Mouse (Mus musculus): ENCODE results near the gene Neu3. TPM values are rescaled to one million over a fixed set of nuclear protein-coding genes. Genes with fewer than 3 reads are reported as not detected.
"Not testable (repeated sequence)": the region's sequence is repeated elsewhere in the genome, so short reads cannot be mapped to it uniquely, and the experiment has no call there.

Gene Neu3
- polyA plus RNA-seq, 1 experiment = 2.2 TPM

DNA sequence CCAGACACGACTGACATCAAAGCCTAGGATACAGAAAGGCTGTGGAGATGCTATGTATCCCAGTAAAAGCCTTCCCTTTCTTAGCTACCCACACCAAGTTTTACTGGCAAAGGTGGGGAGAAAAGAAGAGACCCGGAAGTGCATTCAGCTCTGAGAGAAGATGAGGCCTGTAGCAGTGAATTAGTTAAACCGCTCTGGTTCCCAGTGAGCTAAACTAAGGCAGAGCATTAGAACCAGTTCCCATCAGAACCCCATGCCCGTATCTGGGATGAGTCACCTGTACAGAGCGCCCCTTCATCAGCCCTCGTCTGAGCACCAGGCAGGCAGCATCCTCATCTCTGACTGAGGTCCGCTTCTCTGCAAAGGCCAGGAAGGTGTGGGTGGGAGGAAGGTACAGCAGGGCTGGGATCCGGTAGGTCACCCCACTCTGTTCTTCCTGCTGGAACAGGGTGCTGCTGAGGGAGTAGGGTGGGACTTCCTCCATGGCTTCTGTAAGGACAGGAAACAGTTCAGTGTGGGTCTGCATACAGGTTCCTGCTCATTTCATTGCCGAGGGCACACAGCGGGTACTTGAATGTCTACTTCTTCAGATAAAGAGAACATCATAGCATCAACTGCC, 5.1 kb downstream of the Neu3 start:
- no peak for TF ChIP-seq POLR2A (IDR thresholded peaks at IDR 0.05; ENCODE audit: low read depth, low read length)
- TF ChIP-seq CTCF (conservative IDR thresholded peaks at IDR 0.05; ENCODE audit: insufficient read depth, insufficient read length, low read depth, low read length) = no peak
- H3K4me3 ChIP-seq (ENCODE audit: insufficient read depth, low read depth, low read length) = no peak overlapping the region
- H3K27me3 ChIP-seq (replicated peaks; ENCODE audit: control insufficient read depth, insufficient read depth, low read length) = no peaks in the 10 kb centered on the region
- H3K27ac ChIP-seq (ENCODE audit: insufficient read depth, low read depth, low read length) = no peak overlapping the region
- WGBS = 81% methylated on average over 10 of the region's 10 CpGs
- no peaks in the 10 kb centered on the region for H3K4me1 ChIP-seq (ENCODE audit: control insufficient read depth, insufficient read depth, low read length)
- DNase-seq = no peak
- no peaks in the 10 kb centered on the region for H3K36me3 ChIP-seq (ENCODE audit: control insufficient read depth, insufficient read depth, low read length)

- Histone ChIP-seq H3K27me3 (replicated peaks; ENCODE audit: control insufficient read depth, insufficient read depth, low read length) (no peaks in the 10 kb centered on the region), H3K4me1 (ENCODE audit: control insufficient read depth, insufficient read depth, low read length) (no peaks in the 10 kb centered on the region), H3K4me3 (ENCODE audit: insufficient read depth, low read depth, low read length) (no peak overlapping the region), H3K27ac (ENCODE audit: insufficient read depth, low read depth, low read length) (no peak overlapping the region), H3K36me3 (ENCODE audit: control insufficient read depth, insufficient read depth, low read length) (no peaks in the 10 kb centered on the region)
- 70% methylated on average over 5 of the region's 5 CpGs for WGBS
- DNase-seq = no peak
- no peak for TF ChIP-seq CTCF (conservative IDR thresholded peaks at IDR 0.05; ENCODE audit: insufficient read depth, insufficient read length, low read depth, low read length)
- no peak for TF ChIP-seq POLR2A (IDR thresholded peaks at IDR 0.05; ENCODE audit: low read depth, low read length)
Observed at GRCm38 (mm10) chr7:99822426-99822825, 5.8 kb downstream of the Neu3 start.

DNA sequence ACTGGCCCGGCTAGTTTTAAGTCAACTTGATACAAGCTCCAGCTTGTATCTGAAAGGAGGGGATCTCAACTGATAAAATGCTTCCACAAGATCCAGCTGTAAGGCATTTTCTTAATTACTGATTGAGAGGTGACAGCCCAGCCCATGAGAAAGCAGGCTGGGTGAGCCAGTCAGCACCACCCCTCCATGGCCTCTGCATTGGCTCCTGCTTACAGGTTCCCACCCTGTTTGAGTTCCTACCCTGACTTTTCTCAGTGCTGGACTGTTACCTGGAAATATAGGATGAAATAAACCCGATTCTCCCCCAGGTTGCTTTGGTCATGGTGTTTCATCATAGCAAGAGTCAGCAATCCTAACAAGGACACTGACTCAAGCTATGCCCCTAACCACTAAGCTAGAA, 6.3 kb downstream of the Neu3 start:
- Histone ChIP-seq H3K27me3 (replicated peaks; ENCODE audit: control insufficient read depth, insufficient read depth, low read length) (no peaks in the 10 kb centered on the region), H3K4me3 (ENCODE audit: insufficient read depth, low read depth, low read length) (no peak overlapping the region), H3K36me3 (ENCODE audit: control insufficient read depth, insufficient read depth, low read length) (no peaks in the 10 kb centered on the region), H3K4me1 (ENCODE audit: control insufficient read depth, insufficient read depth, low read length) (no peaks in the 10 kb centered on the region), H3K27ac (ENCODE audit: insufficient read depth, low read depth, low read length) (no peak overlapping the region)
- WGBS = 90% methylated on average over 2 of the region's 2 CpGs
- TF ChIP-seq CTCF (conservative IDR thresholded peaks at IDR 0.05; ENCODE audit: insufficient read depth, insufficient read length, low read depth, low read length) = no peak
- TF ChIP-seq POLR2A (IDR thresholded peaks at IDR 0.05; ENCODE audit: low read depth, low read length) = no peak
- DNase-seq = no peak

DNA sequence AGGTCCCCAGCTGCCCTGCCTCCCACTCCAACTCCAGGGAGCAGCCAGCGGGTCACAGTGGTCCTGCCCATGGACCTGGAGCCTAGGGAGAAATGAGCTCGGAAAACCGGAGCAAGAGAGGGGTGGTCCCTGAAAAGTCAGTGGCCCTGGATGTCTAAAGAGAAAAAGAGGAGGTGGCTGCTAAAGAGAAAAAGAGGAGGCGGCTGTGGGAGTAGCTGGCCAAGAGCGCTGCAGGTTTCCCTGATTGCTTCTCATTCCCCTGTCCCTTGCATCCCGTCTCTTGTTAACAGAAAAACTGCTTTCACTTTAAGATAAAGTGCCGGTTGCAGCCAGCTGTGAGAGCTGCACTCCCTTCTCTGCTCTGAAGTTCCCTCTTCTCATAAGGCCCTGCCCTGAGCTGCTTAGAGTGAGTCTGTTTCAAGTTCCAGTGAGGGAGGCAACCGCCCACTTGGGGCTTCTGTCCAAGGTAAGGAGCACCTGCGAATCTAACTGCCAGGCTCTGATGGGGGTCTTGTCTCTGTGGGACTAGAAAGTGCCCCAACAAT, 10.0 kb downstream of the Neu3 start:
- DNase-seq; H3K4me3 ChIP-seq (ENCODE audit: insufficient read depth, low read depth, low read length); H3K27ac ChIP-seq (ENCODE audit: insufficient read depth, low read depth, low read length); H3K27me3 ChIP-seq (replicated peaks; ENCODE audit: control insufficient read depth, insufficient read depth, low read length); H3K36me3 ChIP-seq (ENCODE audit: control insufficient read depth, insufficient read depth, low read length); H3K4me1 ChIP-seq (ENCODE audit: control insufficient read depth, insufficient read depth, low read length): not testable (repeated sequence)
- WGBS = 44% methylated on average over 9 of the region's 9 CpGs

DNA sequence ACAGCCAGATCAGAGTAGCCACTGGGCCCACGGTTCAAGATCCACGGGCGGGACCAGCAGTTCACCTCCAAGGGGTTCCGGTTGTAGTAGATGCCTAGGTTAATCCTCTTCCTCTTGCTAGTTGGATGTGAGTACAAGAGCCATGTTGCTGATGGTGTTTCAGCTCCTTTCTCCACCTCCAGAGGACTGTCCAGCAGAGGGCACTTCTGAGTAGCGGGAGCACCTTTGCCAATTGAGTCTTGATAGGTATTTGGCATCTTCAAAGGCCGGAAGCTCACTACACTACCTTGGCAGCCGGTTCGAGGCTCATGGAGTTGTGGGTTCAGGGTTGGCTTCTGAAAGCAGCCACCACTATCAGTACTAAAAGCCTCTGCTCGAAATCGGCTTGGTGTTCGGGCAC, 14.8 kb downstream of the Neu3 start:
- 92% methylated on average over 11 of the region's 11 CpGs for WGBS
- H3K27ac ChIP-seq (ENCODE audit: insufficient read depth, low read depth, low read length) = no peak overlapping the region
- TF ChIP-seq POLR2A (IDR thresholded peaks at IDR 0.05; ENCODE audit: low read depth, low read length) (no peak), CTCF (conservative IDR thresholded peaks at IDR 0.05; ENCODE audit: insufficient read depth, insufficient read length, low read depth, low read length) (peak; percentile 78)
- H3K4me1 ChIP-seq (ENCODE audit: control insufficient read depth, insufficient read depth, low read length) = no peaks in the 10 kb centered on the region
- H3K4me3 ChIP-seq (ENCODE audit: insufficient read depth, low read depth, low read length) = no peak overlapping the region
- no peaks in the 10 kb centered on the region for H3K36me3 ChIP-seq (ENCODE audit: control insufficient read depth, insufficient read depth, low read length)
- peak; percentile 48 for DNase-seq
- no peaks in the 10 kb centered on the region for H3K27me3 ChIP-seq (replicated peaks; ENCODE audit: control insufficient read depth, insufficient read depth, low read length)

DNA sequence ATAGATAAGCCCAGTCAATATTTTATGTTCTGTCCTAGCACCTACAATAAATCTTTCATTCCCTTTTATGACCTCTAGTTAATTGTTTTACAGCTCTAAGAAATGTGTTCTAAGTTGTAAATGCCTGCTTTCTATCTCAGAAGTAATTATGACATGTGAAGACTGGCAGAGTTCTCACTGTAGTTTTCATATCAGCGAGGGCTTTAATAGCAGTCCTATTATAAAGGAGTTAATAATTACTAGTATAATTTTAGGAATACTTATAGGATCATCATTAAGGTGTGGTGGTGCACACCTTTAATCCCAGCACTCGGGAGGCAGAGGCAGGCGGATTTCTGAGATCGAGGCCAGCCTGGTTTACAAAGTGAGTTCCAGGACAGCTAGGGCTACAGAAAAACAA, 16.6 kb downstream of the Neu3 start:
- H3K4me1 ChIP-seq (ENCODE audit: control insufficient read depth, insufficient read depth, low read length) = no peaks in the 10 kb centered on the region
- no peak for TF ChIP-seq POLR2A (IDR thresholded peaks at IDR 0.05; ENCODE audit: low read depth, low read length)
- TF ChIP-seq CTCF (conservative IDR thresholded peaks at IDR 0.05; ENCODE audit: insufficient read depth, insufficient read length, low read depth, low read length) = no peak
- no peak overlapping the region for H3K27ac ChIP-seq (ENCODE audit: insufficient read depth, low read depth, low read length)
- no peak overlapping the region for H3K4me3 ChIP-seq (ENCODE audit: insufficient read depth, low read depth, low read length)
- WGBS = 89% methylated on average over 4 of the region's 4 CpGs
- no peak for DNase-seq
- no peaks in the 10 kb centered on the region for H3K36me3 ChIP-seq (ENCODE audit: control insufficient read depth, insufficient read depth, low read length)
- H3K27me3 ChIP-seq (replicated peaks; ENCODE audit: control insufficient read depth, insufficient read depth, low read length) = no peaks in the 10 kb centered on the region

DNA sequence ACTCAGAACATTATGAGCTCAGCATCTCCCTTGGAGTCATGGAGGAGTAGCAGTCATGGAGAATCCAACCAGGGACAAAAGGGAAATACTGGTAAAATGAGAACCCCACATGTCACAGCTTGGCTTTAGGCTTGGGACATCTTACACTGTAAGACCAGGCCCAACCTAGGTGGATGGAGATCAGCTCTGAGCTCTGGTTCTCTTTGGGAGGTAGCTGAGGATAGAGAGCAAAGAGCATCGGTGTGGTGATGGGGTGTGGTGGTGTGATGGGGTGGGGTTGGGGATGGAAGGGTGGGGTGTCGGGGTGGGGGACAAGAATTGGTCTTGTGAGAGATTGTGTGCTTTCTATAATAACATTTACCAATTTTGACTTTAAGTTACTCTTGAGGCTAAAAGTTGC, 17.4 kb downstream of the Neu3 start:
- Histone ChIP-seq H3K27ac (ENCODE audit: insufficient read depth, low read depth, low read length) (no peak overlapping the region), H3K4me1 (ENCODE audit: control insufficient read depth, insufficient read depth, low read length) (no peaks in the 10 kb centered on the region), H3K36me3 (ENCODE audit: control insufficient read depth, insufficient read depth, low read length) (no peaks in the 10 kb centered on the region), H3K4me3 (ENCODE audit: insufficient read depth, low read depth, low read length) (no peak overlapping the region), H3K27me3 (replicated peaks; ENCODE audit: control insufficient read depth, insufficient read depth, low read length) (no peaks in the 10 kb centered on the region)
- TF ChIP-seq CTCF (conservative IDR thresholded peaks at IDR 0.05; ENCODE audit: insufficient read depth, insufficient read length, low read depth, low read length) = no peak
- TF ChIP-seq POLR2A (IDR thresholded peaks at IDR 0.05; ENCODE audit: low read depth, low read length) = no peak
- DNase-seq = no peak
- 91% methylated on average over 2 of the region's 2 CpGs for WGBS

DNA sequence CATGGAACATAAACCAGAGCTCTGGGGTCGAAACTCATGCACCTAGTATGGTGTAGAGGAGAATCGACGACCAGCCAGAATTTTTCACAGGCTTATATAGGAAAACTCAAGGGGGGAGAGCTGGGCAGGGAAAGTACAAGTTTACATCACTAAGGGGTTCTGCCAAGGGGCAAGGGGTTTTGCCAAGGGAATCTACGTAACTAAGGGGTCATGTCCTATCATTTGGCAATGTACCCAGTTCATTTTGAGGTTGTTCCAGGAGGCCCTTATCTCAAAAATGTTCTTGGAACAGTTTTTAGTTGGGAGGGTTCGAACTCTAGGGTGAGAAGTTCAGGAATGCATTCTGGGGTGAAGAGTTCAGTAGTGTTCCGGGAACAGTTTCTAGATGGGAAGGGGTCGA, 21.2 kb downstream of the Neu3 start:
- H3K27ac ChIP-seq (ENCODE audit: insufficient read depth, low read depth, low read length); H3K36me3 ChIP-seq (ENCODE audit: control insufficient read depth, insufficient read depth, low read length); H3K27me3 ChIP-seq (replicated peaks; ENCODE audit: control insufficient read depth, insufficient read depth, low read length); H3K4me1 ChIP-seq (ENCODE audit: control insufficient read depth, insufficient read depth, low read length); H3K4me3 ChIP-seq (ENCODE audit: insufficient read depth, low read depth, low read length): not testable (repeated sequence)
- DNase-seq = peak; percentile 26
- WGBS = 59% methylated on average over 7 of the region's 7 CpGs

Measured in kidney, adult 2 months (tissue).